Mouse (Mus musculus) heart, adult 8-10 months (tissue): ENCODE measurements around the gene Prpf19. TPM values are rescaled to one million over a fixed set of nuclear protein-coding genes. Genes with fewer than 3 reads are reported as not detected.

Experiments used
- DNase-seq: peaks from one replicate; pipeline ENCODE4 v3.0.0; 2022; ENCODE audit warnings: low spot score
- total RNA-seq, 4 experiments: library from RNA; stranded (reverse); gene quantifications; 2 replicates each; pipeline ENCODE4 v1.2.4; 2022

The Prpf19 gene
- total RNA-seq: 100 to 1,000 TPM; 259 to 280 (median 264) TPM

DNA sequence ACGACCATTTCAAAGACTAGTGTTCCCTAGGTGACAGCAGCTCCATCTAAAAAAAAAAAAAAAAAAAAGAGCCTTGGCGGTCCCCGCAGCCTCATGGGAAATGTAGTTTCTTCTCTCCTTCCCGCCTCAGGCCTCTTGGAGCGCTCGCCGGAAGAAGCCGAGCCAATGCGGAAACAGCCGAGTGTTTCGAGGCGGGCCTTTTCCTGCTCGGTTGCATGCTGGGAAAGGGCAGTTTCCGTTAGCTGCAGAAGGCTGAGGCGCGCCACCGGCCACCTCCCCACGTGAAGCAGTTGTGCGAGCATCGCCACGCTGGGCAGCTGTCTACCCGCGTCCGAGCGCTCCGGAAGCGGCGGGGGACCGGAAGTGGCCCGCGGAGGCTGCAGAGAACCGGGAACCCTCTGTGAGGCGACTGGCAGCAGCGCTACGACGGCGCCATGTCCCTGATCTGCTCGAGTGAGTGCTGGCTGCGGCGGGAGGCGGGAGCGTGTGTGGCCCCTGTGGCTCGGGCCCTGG, at the start of gene Prpf19:
Prpf19 (plus strand) TSS at position 216 of the 513 bp plus-strand sequence.
- DNase-seq: peak; percentile 97

DNA sequence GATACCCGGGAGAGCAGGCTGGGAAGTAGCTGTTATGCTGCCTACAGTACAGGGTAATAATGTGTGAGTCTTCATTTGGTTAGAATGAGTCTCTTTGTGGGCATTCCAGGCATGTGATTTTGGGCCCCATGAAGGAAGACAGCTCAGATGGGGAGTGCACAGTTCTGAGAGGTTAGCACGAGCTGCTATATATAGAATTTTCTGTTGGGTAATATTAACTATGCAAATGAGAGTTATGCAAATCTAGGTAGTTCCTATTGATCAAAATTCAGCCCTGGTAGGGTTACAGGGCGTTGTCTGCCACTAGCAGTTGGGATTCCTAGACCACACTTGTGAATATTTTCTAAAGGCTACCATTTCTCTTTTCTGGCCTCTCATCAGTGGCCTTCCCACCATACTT, 49.6 kb upstream of the Prpf19 start:
- DNase-seq: no peak

DNA sequence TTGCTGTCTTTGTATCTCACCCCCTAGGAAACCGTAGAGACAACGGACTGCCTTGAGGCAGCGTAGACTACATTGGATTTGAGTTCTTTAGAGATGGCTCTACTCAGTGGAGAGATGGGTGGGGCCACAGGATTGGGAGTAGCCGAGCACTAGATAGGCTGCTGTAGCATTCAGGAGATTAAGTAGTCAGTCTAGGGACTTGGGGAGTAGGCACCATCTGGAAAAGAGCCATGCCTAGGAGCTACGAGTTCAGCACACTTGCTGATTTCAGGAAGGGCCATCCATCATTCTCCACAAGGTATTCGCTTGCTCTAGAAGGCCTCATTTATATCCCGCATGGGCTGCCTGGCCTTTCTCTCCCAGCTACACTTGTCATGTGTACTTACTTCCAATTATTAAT, 48.9 kb upstream of the Prpf19 start:
- DNase-seq: no peak

DNA sequence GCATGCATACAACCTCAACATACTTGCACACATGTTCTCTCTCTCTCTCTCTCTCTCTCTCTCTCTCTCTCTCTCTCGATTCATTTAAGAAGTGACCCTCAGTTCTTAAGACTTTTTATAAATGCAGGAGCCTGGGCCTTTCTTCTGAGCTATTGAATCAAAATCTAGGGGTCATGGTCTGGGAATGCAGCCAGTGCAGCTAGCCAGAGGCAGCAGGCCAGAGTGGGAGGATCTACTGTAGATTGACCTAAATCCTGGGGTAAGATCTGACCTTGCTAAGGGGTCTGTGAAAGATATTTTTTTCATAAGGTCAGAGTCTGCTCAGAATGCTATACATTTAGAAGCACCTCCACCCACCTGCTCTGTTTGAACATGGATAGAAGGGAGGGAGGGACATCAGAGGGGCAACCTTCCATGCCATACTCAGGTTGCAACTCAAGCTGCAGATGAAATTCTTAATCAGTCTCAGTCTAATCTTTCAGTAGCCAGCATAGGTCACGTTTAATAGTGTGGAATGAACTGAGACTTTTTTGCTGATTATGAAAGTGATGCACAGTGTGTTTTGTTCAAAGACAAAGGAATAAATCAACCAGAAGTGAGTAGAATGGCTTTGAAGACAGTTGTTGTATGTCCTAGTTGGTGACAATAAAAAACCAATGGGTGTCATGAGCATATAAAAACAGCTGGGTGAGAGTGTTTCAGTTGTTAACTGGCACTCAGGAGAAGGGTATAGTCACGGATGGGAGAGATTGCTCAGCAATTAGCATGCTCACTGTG, 47.5 kb upstream of the Prpf19 start:
- peak; percentile 39 for DNase-seq

DNA sequence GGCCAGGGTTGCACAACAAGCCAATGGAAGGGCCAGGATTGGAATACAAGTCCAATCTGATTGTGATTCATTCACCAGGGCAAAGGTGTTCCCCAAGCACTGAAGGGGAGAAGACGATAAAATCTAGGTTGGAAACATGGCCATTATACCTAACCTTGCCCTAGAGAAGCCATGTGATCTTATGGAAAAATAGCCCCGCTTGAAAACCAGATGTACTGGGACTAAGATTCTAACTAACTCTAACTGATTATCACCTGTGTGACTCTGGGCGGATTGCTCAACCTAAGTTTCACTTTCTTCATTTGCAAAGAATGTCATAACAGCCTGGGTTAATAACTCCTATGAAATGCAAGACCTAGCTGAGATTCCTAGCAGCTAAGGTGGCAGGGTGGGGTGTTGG, 39.6 kb upstream of the Prpf19 start:
- no peak for DNase-seq

DNA sequence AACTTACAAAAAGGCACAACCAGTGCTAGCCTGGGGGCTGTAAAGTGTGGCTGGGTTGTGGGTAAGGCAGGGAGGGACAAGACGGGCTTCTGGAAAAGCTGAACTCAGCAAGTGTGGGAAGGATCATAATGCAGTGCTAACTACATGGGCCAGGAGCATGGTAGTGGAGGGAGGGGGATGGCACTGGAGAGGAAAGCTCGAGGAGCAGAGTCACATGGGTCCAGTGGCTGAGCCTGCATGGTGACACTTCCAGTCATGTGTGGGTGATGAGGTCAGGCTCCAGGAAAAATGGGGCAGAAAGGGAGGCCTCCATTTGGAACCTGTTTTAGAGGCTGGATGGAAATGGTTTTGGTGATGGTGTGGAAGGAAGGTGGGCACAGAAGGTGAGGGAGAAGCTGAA, 38.5 kb upstream of the Prpf19 start:
- no peak for DNase-seq

DNA sequence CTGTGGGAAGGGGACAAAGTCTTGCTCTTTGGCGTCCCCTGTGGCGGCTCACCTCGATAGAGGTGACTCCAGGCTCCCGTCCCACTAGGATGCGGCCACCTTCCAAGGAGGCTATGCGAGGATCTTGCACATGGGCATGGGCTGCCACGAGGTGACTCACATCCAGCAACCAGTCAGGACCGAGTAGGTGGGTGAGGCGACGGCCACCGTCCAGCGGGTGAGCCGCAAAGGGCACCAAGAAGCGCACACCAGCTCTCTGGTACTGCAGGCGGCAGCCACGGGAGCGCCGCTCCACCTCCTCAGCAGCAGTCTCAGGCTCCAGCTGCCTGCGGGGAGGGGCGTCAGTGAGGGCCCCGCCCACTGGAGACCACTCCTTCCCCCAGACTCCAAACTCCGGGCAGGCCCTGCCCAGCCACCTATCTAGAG, 34.9 kb upstream of the Prpf19 start:
- no peak for DNase-seq

DNA sequence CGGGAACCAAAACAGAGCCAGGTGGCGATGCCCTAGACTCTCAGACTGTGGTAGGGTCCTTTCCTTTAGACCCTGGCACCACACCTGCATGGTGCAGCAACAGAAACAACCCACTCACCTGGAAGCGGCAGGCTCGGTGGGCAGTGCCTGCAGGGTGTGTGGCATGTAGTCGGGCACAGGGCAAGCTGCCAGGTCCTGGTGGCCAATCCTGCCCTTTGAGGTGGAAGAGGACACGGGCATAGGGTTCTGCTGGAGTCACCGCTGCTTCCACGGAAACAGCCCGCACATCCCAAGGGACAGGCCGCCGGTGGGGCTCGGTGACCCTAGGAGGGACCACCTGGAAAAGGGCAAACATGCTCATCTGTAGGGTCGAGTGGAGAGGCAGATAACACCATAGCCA, 28.7 kb upstream of the Prpf19 start:
- DNase-seq: no peak

DNA sequence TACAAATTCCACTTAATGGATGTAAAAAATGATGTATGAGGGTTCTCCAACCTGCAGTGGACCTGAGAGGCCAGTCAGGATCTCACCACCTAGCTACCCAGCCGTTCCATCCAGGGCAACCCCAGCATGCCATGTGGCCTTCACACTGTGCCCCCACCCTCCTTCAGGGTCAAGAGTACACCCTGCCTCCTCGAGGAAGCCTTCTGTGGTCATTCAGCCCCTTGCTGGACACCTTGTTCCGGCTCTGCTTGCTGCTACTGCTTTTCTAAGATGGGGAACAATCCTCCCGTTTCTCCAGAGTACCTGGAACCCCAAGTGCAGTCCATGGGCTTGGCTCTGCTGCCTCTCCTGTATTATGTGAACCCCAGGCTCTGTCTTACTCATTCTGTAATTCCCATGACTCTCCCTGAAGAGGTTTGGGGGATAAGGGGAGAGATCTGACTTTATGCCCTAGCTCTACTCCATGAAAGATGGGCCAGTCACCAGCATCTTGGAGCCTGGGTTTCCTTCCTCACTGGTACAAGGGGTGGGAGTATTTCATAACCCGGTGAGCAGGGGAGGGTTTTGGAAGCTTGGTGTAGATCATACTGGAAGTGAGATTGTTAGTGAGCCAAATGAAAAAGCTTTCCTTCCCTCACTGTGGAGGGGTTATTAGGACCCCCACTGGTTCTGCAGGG, 26.9 kb upstream of the Prpf19 start:
- DNase-seq: no peak

DNA sequence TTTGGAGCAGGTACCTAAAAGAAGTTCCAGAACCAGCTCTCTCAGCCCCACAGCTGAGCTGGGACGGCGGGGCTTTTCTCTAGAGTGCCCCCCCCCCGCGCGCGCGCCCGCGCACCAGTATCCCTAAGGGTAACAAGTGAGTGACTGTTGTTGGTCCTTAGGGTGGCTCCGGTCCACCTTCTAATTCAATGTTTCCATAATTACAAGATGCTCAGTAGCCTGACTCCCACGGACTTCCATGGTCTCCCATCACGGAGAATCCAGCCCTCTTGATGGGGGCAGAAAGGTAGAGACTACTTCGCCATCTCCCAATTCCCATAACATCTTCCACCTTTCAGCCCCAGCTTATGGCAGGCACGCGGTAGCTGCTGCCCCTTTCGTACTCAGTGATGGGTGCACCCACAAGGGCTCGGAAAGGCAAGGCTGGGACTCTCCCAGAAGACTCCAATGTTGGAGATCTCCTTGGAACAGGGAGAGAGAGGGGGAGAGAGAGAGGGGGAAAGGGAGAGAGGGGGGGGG, 26.3 kb upstream of the Prpf19 start:
- DNase-seq: no peak

DNA sequence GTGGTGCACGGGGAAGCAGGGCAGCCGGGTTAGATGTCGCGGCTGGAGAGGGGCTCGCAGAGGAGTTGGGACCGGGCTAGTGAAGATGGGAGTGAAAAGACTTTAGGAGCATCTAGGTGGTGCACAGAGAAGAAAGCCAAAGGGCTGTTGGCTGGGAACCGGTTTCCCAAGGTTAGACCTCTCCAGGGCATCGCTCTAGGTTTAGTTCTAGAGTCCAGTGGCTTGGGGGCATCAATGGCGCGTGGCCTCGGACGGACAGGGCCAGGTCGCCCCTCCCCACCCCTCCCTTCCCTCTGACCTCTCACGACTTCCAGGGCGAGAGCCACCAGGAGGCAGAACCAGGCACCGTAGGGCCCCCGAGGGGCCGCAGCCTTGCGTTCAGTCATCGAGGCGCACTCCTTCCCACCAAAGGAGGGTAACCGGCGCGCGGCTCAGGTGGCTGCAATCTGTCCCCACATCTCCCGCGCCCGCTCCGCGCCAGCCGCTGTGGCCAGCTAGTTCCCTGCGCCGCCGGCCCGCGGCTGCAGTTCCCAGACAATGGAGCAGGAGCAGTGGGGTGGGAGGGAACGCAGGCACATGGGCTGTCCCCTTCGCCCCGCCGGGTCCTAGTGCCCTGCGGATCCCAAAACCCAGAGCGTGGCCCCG, 25.7 kb upstream of the Prpf19 start:
- DNase-seq: peak; percentile 75

DNA sequence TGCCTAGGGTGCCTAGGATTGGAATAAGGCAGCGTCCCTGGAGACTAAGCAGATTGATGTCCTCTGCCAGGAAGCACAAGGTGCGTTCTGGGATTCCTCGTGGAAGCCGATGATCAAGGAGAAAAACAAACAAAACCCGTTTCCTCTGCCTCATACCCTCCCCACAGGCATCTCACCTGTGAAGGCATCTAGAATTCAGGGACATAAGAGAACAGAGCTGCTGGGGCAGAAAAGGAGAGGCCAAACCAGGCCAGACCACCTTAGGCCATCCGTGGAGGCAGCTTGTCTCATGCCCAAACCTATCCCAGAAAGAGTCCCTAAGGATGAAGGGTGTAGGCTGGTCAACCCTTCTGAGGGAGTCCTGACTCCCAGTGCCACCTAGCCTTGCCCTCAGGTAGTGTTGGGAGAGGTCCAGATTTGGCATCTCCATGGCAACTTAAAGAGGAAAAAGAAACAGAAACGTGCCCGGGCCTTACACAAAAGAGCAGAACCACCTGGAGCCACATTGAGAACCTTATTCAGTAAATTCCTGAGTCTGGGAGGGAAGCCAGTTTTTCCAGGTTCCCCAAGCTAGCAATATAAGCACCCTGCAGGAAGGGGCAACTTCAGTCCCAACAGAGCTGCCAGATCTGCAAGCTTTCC, 25.0 kb upstream of the Prpf19 start, which contains the start of gene Tmem132a:
Tmem132a (minus strand) TSS at position 55 of the 642 bp plus-strand sequence.
- DNase-seq: no peak

DNA sequence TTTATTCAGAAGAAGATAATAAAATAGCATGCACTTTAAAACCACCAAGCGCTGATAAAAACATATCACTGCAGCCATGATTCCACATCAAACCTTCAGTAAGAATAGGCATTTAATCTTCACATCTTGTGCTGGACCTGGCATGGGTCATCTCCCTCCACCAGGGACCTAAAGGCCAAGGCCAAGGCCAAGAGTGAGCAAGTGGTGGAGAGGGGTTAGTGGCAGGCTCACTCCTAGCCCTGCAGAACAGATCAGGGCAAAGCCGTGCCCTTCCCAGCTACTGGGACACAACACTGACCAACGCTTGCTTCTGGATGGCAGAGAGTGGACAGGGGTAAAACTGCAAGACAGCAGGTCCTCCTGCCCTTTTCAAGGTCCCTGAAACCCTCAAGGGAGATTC, 24.4 kb upstream of the Prpf19 start:
- no peak for DNase-seq

DNA sequence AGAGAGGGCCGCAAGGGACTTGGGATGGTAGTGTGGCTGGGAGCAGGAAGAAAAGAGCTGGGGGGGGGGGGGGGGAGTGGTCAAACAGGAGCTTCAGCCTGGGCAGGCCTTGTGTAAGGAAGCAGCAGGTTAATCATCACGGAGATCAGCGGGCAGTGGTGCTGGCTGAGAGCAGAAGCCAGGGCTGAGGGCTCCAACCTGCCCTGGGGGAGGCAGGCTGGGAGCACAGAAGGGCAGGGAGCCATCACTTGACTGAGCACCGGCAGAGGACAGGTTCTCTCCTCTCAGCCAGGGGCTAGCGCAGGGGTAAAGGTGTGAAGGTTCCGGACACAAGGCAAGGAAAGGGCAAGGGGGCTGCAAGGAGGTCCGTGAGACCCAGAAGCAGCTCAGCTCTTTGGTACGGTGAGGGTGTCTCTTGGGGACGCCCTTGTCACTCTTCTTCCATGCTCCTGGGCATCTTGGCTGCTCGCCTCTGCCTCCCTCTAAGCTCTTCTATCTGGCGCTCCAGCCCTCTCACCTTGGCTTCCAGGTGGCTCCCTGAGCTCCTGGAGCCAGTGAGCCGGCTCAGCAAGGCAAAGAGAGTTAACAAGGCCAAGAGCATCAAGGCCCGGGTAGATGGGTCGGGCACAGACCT, 23.6 kb upstream of the Prpf19 start:
- DNase-seq: no peak

DNA sequence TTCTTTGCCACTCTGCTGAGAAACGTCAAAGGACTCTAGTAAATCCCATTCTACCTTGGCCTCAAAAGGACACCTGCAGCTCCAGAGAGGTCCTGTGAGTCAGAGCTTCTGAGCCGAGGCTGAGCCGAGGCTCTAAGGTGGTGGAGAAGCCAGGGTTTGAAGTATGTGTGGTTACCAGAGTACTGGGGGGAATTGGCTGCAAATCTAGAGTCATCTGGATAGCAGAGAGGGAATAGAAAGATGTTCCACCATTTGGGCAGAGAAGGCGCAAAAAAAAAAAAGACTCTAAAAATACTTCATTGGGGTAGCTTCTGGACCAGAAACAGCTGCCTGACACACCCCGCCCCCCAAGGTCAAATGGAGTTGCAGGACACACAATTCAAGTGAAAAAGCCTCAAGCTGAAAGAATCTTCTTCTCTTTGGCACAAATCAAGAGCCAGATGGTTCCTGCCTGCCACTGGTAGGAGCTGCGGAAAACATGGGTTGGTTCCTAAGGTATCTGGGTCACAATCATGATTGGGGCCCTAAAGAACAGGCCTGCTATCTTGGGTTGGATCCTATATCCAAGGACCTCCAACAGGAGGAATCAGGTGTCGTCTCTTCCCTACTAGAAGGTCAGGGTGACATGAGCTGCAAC, 16.7 kb upstream of the Prpf19 start:
- DNase-seq: no peak

DNA sequence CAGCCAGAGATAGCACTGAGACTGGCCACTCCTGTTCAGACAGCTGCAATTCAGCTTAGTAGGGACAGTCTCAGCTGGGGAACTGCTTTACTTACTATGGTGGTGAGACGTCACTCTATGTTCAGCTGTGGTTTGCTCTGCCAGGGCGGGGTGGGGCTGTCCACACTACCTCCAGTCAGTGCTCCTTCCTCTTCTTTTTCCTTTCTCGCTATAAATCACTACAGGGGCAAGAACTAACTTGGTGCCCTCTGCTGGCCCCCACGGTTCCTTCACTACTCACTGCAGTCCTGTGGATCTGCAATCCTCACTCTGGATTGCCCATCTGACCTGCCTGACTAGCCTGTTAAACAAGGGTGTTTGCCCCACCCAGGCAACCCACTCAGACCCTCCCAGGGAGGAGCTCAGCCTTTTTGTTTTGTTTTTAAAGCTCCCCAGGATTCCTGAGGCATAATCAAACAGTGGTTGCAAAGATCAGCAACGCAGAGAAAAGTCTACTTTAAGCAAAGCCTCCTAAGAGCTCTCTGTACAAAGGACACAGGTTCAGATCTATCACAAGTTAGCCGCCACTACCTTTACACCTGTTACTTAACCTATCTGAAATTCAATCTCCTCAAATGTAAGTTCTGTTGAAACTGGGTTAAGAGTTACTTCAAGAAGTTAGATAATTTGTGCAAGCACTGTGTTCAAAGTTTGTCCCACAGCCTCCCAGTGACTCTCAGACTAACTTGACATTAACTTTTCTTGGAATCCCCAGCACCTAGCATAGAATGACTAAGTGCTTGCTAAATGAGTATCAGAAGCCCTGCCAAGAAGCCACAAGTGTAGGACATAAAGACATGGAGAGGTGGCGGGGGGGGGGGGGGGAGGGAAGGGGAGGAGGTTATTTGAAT, 14.7 kb upstream of the Prpf19 start:
- peak; percentile 52 for DNase-seq

DNA sequence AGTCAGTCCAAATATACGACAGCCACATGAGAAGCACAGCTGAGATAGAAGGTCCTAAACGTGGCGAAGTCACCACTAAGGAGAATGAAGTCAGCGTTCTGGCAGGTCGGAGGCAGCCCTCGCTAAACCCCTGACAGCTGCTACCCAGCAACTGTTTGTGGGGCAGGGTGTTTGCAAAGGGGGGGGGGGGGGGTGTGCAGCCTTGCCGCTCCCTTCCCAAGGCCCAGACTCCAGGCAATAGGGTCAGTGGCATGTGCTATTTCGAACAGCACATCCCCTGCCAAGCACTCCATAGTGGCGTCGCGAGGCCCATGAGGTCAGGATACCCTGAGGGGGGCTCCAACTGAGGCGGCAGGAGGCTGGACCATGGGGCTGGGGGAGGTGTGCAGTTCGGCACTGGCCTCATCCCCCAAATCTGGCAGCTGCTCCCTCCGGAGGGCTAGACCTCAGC, 14.0 kb upstream of the Prpf19 start:
- DNase-seq: no peak

DNA sequence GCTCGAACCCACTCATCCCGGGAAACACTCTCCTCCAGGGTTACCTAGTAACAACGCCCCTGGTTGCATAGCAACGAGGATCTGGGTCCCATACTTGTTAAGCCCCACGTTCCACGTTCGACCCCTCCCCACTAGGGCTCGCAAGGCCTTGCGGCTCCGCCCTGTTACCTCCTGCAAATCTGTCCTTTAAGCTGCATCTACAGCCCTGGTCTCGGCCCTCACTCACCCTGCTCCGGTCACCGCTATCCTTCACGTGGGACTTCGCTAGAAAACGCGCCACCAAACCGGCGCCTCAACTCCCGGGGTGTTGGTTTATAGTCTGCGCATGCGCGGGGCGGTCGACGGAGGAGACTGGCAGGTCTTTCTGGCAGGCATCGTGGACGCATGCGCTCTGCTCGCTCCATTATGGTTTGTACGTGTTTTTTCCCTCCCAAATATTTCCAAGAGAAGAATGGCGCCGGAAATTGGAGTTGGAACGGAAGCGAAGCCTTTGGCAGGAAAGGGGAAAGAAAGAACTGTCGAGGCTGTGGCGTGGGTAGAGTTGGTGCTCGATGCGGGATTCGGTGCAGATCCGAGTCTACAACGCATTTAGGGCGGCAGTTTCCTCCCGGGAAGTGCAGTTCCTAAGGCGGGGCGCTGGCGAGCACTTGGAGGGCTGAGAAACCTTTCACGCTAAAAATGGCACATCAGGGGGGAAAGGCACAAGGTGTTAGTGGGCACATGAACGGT, 13.4 kb upstream of the Prpf19 start, which contains the start of gene Tmem109:
Tmem109 (minus strand) TSS at position 576 of the 729 bp plus-strand sequence.
- DNase-seq: peak; percentile 93

DNA sequence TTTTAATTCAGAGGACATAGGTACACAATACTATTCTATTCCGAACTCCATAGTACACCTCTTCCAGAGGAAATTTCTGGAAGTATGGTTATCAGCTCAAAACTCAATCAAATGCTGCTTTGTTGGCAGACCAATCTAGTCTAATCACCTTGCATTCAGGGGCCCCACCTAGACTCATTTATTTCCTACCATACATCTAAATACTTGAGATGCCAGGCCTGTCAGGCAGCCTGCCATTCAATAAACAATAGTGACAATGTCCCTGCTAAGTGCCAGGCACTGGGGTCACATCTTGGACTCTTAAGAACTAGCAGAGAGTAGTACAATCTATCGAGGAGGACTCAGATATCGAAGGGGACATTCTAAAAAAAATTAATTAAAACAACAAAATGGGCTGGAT, 2.8 kb upstream of the Prpf19 start:
- no peak for DNase-seq
